Mouse (Mus musculus): ENCODE results near the gene Etv5. TPM values are rescaled to one million over a fixed set of nuclear protein-coding genes. Genes with fewer than 3 reads are reported as not detected.

The Etv5 gene
- polyA plus RNA-seq, 1 experiment from 2014 or later, result 14.0 TPM

DNA sequence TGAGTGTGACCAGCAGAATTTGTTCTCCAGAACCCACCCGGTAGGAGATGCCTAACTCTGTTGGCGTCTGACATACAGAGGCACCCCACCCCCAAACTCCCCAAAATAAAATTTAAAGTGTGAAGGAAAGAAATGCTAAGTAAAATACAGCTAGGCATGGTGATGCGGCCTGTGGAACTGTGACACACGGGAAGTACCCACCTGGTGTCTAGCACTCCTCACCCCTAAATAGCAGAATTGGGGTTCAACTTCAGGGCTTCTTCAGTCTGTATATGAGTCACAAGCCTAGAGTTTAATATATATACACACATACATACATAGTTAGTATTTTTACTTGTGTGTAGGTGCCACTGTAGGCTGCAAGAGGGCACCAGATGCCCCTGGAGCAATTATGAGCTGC lies 32.8 kb downstream of the Etv5 start:
- no peaks in the 10 kb centered on the region for H3K9me3 ChIP-seq
- H3K9ac ChIP-seq, result no peak overlapping the region
- H3K27ac ChIP-seq, result no peak overlapping the region
- ATAC-seq (ENCODE audit: insufficient read depth, low FRiP score, low read depth), result no peak
- no peaks in the 10 kb centered on the region for H3K27me3 ChIP-seq (replicated peaks)
- H3K4me3 ChIP-seq (replicated peaks), result no peak overlapping the region
- peaks cover 3% of the 10 kb centered on the region; the same call in 1 of the 2 replicates for H3K4me1 ChIP-seq
- WGBS, result 92% methylated on average over 4 of the region's 4 CpGs
- H3K4me2 ChIP-seq, result no peak overlapping the region
- no peaks in the 10 kb centered on the region for H3K36me3 ChIP-seq

DNA sequence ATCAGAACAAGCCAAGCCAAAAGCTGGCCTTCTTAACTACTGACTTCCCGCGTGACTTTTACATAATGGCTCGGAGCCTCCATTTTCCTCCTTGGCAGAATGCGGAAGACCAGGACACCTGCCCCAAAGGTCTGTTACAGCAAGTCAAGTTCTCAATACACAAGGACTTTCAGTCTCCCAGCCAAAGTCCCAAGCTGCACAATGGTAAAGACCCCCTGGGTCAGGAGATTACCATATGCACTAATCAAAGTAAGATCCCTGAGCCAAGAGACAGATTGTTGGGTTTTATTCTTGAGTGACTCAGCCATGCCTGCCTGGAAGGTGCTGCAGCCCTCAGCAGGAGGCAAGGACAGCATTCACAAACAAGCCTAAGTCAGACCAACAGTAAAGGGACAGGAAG lies 33.5 kb downstream of the Etv5 start:
- no peak overlapping the region for H3K4me3 ChIP-seq (replicated peaks)
- no peak for ATAC-seq (ENCODE audit: insufficient read depth, low FRiP score, low read depth)
- H3K4me1 ChIP-seq, result peaks cover 3% of the 10 kb centered on the region; the same call in 1 of the 2 replicates
- H3K27me3 ChIP-seq (replicated peaks), result no peaks in the 10 kb centered on the region
- no peaks in the 10 kb centered on the region for H3K9me3 ChIP-seq
- H3K9ac ChIP-seq, result no peak overlapping the region
- H3K4me2 ChIP-seq, result no peak overlapping the region
- 74% methylated on average over 4 of the region's 4 CpGs for WGBS
- H3K27ac ChIP-seq, result peak overlapping the region; percentile 22; the same call in 1 of the 2 replicates
- no peaks in the 10 kb centered on the region for H3K36me3 ChIP-seq

GRCm38 (mm10) chr16:22405492-22405891 lies 34.0 kb downstream of the Etv5 start:
- Histone ChIP-seq H3K9ac (no peak overlapping the region), H3K27ac (peak overlapping the region; percentile 22; the same call in 1 of the 2 replicates), H3K4me3 (replicated peaks) (no peak overlapping the region), H3K27me3 (replicated peaks) (no peaks in the 10 kb centered on the region), H3K4me2 (no peak overlapping the region), H3K9me3 (no peaks in the 10 kb centered on the region), H3K4me1 (peaks cover 3% of the 10 kb centered on the region; the same call in 1 of the 2 replicates), H3K36me3 (no peaks in the 10 kb centered on the region)
- peak; percentile 10; the same call in 1 of the 2 replicates for ATAC-seq (ENCODE audit: insufficient read depth, low FRiP score, low read depth)
- WGBS, result 47% methylated on average over 10 of the region's 10 CpGs

DNA sequence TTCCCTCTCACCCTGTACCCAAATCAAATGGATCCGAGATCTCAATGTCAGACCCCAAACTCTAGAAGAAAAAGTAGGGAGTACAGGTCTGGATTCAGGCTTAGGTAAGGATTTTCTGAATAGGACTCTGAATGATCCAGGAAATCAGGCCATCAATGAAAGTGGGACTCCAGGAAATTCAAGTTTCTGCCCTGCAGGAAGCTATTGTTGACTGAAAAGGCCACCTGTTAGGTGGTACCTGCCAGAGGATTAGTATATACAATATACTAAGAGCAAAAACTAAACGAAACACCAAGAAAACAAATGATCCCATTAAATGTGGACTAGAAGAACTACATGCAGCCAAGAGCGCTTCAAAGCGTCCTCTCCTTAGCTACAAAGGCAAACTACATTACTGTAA lies 35.8 kb downstream of the Etv5 start:
- Histone ChIP-seq H3K9me3 (no peaks in the 10 kb centered on the region), H3K27me3 (replicated peaks) (no peaks in the 10 kb centered on the region), H3K4me3 (replicated peaks) (no peak overlapping the region), H3K27ac (no peak overlapping the region), H3K4me1 (peaks cover 3% of the 10 kb centered on the region; the same call in 1 of the 2 replicates), H3K36me3 (no peaks in the 10 kb centered on the region), H3K4me2 (no peak overlapping the region), H3K9ac (no peak overlapping the region)
- no peak for ATAC-seq (ENCODE audit: insufficient read depth, low FRiP score, low read depth)
- WGBS, result 86% methylated on average over 4 of the region's 4 CpGs

DNA sequence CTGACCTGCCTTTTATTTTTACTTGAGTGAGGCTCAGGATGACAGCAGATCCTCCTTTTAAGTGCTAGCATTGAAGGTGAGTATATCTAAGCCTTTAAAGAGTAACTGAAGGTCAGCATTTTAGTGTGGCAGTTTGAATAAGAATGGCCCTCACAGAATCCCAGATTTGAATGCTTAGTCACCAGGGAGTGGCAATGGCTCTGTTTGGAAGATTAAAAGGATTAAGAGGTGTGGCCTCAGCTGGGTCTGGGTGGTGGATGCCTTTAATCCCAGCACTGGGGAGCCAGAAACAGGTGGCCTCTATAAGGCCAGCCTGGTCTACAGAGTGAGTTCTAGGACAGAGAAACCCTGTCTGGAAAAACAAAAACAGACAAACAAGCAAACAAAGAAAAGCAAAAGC lies 36.9 kb downstream of the Etv5 start:
- no peaks in the 10 kb centered on the region; the same call in 1 of the 2 replicates for H3K36me3 ChIP-seq
- ATAC-seq (ENCODE audit: insufficient read depth, low FRiP score, low read depth), result no peak
- H3K4me3 ChIP-seq (replicated peaks), result no peak overlapping the region

DNA sequence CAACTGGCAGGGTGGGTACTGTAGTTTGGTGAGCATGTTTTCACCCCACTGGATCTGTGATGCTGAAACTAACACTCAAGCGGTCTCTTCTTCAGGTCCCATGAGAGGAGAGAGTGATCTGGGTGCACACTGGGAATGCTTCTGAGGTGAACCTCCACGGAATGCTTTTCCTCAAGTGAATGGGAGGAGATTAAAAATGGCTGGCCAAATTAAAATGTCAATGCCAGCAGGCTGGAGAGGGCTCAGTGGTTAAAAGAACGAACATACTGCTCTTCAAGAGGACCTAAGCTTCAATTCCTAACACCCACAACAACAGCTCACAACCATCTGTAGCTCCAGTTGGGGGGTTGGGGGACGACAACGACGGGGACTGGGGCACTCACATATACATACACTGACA lies 39.3 kb downstream of the Etv5 start:
- H3K4me2 ChIP-seq, result no peak overlapping the region
- no peak overlapping the region for H3K27ac ChIP-seq
- no peaks in the 10 kb centered on the region; the same call in 1 of the 2 replicates for H3K36me3 ChIP-seq
- H3K4me1 ChIP-seq, result no peaks in the 10 kb centered on the region
- WGBS, result 92% methylated on average over 6 of the region's 6 CpGs
- H3K9ac ChIP-seq, result no peak overlapping the region
- no peaks in the 10 kb centered on the region for H3K9me3 ChIP-seq
- ATAC-seq (ENCODE audit: insufficient read depth, low FRiP score, low read depth), result no peak
- no peak overlapping the region for H3K4me3 ChIP-seq (replicated peaks)
- H3K27me3 ChIP-seq (replicated peaks), result no peaks in the 10 kb centered on the region

More for the DNA sequence above, 36.9 kb downstream of the Etv5 start:
- H3K9me3 ChIP-seq, result no peaks in the 10 kb centered on the region
- H3K4me1 ChIP-seq, result peaks cover 3% of the 10 kb centered on the region; the same call in 1 of the 2 replicates
- H3K4me2 ChIP-seq, result no peak overlapping the region
- no peak overlapping the region for H3K27ac ChIP-seq
- no peaks in the 10 kb centered on the region for H3K27me3 ChIP-seq (replicated peaks)
- H3K9ac ChIP-seq, result no peak overlapping the region

DNA sequence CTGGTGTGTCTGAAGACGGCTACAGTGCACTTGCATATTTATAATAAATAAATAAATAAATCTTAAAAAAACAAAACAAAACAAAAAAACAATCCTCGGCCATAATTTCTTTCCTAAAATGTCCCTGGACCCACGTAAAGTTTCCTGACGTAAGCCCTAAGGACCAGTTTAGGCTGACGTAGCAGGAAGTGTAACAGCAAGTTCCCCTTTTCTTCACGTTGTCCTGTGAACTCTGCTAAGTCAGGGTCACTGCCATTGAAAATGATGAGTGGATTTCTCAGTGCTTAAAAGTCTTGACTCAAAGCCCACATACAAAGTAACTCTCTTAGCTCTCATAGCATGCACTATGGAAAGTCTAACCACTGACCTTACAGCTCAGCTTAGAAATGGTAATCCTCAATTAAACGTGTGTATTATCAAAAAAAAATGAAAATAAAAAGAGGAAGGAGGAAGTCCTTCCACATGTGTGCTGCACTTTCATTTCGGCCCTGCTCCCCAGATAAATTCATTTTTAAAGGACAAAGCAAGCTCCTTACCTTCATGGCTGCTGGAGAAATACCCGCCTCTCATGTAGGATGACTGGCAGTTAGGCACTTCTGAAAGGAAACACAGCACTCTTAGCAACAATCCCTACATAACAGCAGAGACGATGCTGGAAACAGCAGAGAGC lies 40.6 kb downstream of the Etv5 start:
- Histone ChIP-seq H3K4me1 (no peaks in the 10 kb centered on the region), H3K4me3 (replicated peaks) (no peak overlapping the region), H3K9me3 (no peaks in the 10 kb centered on the region), H3K27me3 (replicated peaks) (no peaks in the 10 kb centered on the region), H3K4me2 (no peak overlapping the region), H3K9ac (no peak overlapping the region), H3K27ac (no peak overlapping the region), H3K36me3 (no peaks in the 10 kb centered on the region; the same call in 1 of the 2 replicates)
- ATAC-seq (ENCODE audit: insufficient read depth, low FRiP score, low read depth), result no peak
- WGBS, result 80% methylated on average over 10 of the region's 10 CpGs

DNA sequence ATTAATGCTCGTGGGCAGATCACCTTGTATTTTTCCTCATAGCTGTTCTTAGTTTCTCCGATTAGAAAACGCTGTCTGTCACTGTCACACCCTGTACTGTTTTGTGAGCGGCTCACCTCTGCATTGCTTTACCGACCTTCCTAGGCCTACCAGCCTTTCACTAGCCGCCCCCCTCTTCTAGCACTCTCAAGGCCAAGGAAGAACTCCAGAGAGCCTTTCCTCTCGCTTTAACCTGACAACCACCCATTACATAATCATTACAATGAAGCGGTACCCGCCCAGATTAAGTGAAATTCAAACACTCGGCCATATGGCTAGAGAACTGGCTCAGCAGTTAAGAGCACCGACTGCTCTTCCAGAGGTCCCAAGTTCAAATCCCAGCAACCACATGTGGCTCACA lies 41.2 kb downstream of the Etv5 start:
- no peaks in the 10 kb centered on the region; the same call in 1 of the 2 replicates for H3K36me3 ChIP-seq
- 75% methylated on average over 11 of the region's 11 CpGs for WGBS
- H3K4me2 ChIP-seq, result no peak overlapping the region

GRCm38 (mm10) chr16:22396420-22396819 lies 43.1 kb downstream of the Etv5 start:
- no peak for ATAC-seq (ENCODE audit: insufficient read depth, low FRiP score, low read depth)
- Histone ChIP-seq H3K27me3 (replicated peaks) (no peaks in the 10 kb centered on the region), H3K4me1 (no peaks in the 10 kb centered on the region), H3K4me2 (no peak overlapping the region), H3K27ac (no peak overlapping the region), H3K9ac (no peak overlapping the region), H3K36me3 (no peaks in the 10 kb centered on the region; the same call in 1 of the 2 replicates), H3K4me3 (replicated peaks) (no peak overlapping the region), H3K9me3 (no peaks in the 10 kb centered on the region)
- WGBS, result 68% methylated on average over 8 of the region's 8 CpGs

More for the DNA sequence above, 41.2 kb downstream of the Etv5 start:
- Histone ChIP-seq H3K27me3 (replicated peaks) (no peaks in the 10 kb centered on the region), H3K27ac (no peak overlapping the region), H3K9me3 (no peaks in the 10 kb centered on the region), H3K4me1 (no peaks in the 10 kb centered on the region), H3K9ac (no peak overlapping the region), H3K4me3 (replicated peaks) (no peak overlapping the region)
- no peak for ATAC-seq (ENCODE audit: insufficient read depth, low FRiP score, low read depth)

DNA sequence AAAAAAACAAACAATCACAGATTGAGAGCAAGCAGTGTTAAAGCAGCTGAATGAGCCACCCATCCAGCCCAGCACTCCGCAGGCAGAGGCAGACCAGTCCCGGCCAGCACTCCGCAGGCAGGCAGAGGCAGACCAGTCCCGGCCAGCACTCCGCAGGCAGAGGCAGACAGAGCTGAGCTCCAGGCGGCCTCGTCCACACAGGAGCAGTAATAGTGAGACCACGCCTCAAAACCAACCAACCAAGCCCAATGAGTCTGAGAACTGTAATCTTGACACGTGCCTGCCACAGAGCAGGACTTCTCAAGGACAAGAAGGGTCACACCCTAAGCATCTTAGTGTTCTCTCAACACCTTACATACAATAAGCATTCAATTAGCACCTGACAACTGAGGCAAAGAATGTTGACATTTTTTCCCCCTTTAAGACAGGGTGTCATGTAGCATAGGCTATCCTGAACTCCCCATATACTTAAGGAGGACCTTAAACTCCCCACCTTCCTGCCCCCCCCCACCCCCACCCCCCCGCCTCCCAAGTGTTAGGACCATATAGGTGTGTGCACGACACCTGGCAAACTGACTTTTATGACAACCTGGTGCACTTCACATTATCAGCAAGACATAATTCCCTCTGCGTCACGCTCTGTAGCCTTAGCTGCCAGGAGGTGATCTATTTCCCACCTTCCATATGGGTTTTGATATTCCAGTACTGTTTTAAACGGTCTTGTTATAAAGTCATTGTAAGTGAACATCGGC lies 44.2 kb downstream of the Etv5 start:
- ATAC-seq (ENCODE audit: insufficient read depth, low FRiP score, low read depth), result 0 out of 2 replicates have a peak, but pooled peaks have one; percentile 35
- 66% methylated on average over 15 of the region's 15 CpGs for WGBS
- Histone ChIP-seq H3K4me3 (replicated peaks) (no peak overlapping the region), H3K9me3 (no peaks in the 10 kb centered on the region), H3K36me3 (no peaks in the 10 kb centered on the region; the same call in 1 of the 2 replicates), H3K4me1 (no peaks in the 10 kb centered on the region), H3K4me2 (no peak overlapping the region), H3K27me3 (replicated peaks) (no peaks in the 10 kb centered on the region), H3K9ac (no peak overlapping the region), H3K27ac (no peak overlapping the region)

- Histone ChIP-seq H3K36me3 (no peaks in the 10 kb centered on the region), H3K4me2 (no peak overlapping the region), H3K4me1 (no peaks in the 10 kb centered on the region), H3K9me3 (no peaks in the 10 kb centered on the region), H3K4me3 (replicated peaks) (no peak overlapping the region), H3K27ac (no peak overlapping the region), H3K9ac (no peak overlapping the region), H3K27me3 (replicated peaks) (no peaks in the 10 kb centered on the region)
- WGBS, result 70% methylated on average over 9 of the region's 9 CpGs
- ATAC-seq (ENCODE audit: insufficient read depth, low FRiP score, low read depth), result no peak
Measured at GRCm38 (mm10) chr16:22390348-22390897, 49.1 kb downstream of the Etv5 start.
